Mouse (Mus musculus) hindbrain, postnatal 0 days (tissue): ENCODE results near the gene Shkbp1. TPM values are rescaled to one million over a fixed set of nuclear protein-coding genes. Genes with fewer than 3 reads are reported as not detected.
A peak's percentile ranks its signal among the peaks of the same experiment; 100 is the strongest.

ENCODE experiments used
- ATAC-seq: fragments of 200-750 bp; cut with Nextera tagmentation; 2 replicates; pipeline ENCODE4 v1.8.0; 2017; ENCODE audit warnings: mild to moderate bottlenecking, moderate TSS enrichment, moderate library complexity
- DNase-seq: peaks from one replicate; pipeline ENCODE4 v3.0.0-alpha.2; 2015; ENCODE audit warnings: low spot score
- H3K27ac ChIP-seq: fragments of 300-500 bp; sonication (generic); 2 replicates; pipeline ENCODE4 v1.5.1; 2014; ENCODE audit warnings: mild to moderate bottlenecking
- H3K27me3 ChIP-seq: fragments of 300-500 bp; sonication (generic); 2 replicates; pipeline ENCODE4 v1.6.1; 2014; ENCODE audit warnings: low read length, mixed read lengths; ENCODE audit not compliant: insufficient read depth
- H3K36me3 ChIP-seq: fragments of 300-500 bp; sonication (generic); 2 replicates; pipeline ENCODE4 v1.6.1; 2014; ENCODE audit warnings: low read length, mixed read lengths; ENCODE audit not compliant: insufficient read depth
- H3K4me1 ChIP-seq: fragments of 300-500 bp; sonication (generic); 2 replicates; pipeline ENCODE4 v1.6.1; 2014; ENCODE audit warnings: antibody characterized with exemption, low read length, mixed read lengths; ENCODE audit not compliant: insufficient read depth
- H3K4me2 ChIP-seq: fragments of 300-500 bp; sonication (generic); 2 replicates; pipeline ENCODE4 v1.6.1; 2014; ENCODE audit warnings: low read depth, mild to moderate bottlenecking, low read length, moderate library complexity, mixed read lengths
- H3K4me3 ChIP-seq: fragments of 300-500 bp; sonication (generic); 2 replicates; pipeline ENCODE4 v1.5.1; 2014; ENCODE audit warnings: low read length
- H3K9ac ChIP-seq: fragments of 300-500 bp; sonication (generic); replicated peaks from 2 replicates; pipeline ENCODE4 v1.6.1; 2014; ENCODE audit warnings: mild to moderate bottlenecking, low read length, moderate library complexity, mixed read lengths
- H3K9me3 ChIP-seq: fragments of 300-500 bp; sonication (generic); 2 replicates; pipeline ENCODE4 v1.6.1; 2016; ENCODE audit warnings: low read length, mixed read lengths
- CTCF ChIP-seq: IDR thresholded peaks from 2 replicates; pipeline ENCODE4 v1.5.1; 2016; ENCODE audit warnings: antibody characterized with exemption, control low read depth, low read depth
- WGBS: fragments of 180-500 bp; shearing (Covaris S2); extraction: QIAGEN DNeasy Blood & Tissue Kit; methylation state at CpG from one replicate; pipeline ENCODE4 v1.1.7; 2014; 5-methylcytosine and 5-hydroxymethylcytosine counted together
- polyA plus RNA-seq: library from polyadenylated mRNA; unstranded; fragments of >200 nt; fragmentation: Nextera tagmentation; extraction: Ambion mirVana; gene quantifications from 2 replicates; pipeline ENCODE4 v1.2.1, GENCODE M21; 2015
- total RNA-seq: library from RNA; depleted of rRNA; stranded (reverse); fragments of >200 nt; gene quantifications from 2 replicates; pipeline ENCODE4 v1.2.3, GENCODE M21; 2014

Shkbp1 gene
- total and polyA plus RNA-seq, 2 experiments from 2014 or later = 20.2 to 31.2 TPM

GRCm38 (mm10) chr7:27354783-27355182, 1.0 kb downstream of the Shkbp1 start:
- Histone ChIP-seq H3K4me3 (peak overlapping the region; percentile 72), H3K27me3 (0 out of 2 replicates have a peak, but pooled peaks cover 10% of the 10 kb centered on the region), H3K4me2 (peak overlapping the region; percentile 81), H3K4me1 (peaks cover 12% of the 10 kb centered on the region; the same call in 1 of the 2 replicates), H3K27ac (no peak overlapping the region), H3K9me3 (no peaks in the 10 kb centered on the region), H3K9ac (no peak overlapping the region), H3K36me3 (peaks cover 11% of the 10 kb centered on the region; the same call in 1 of the 2 replicates)
- ATAC-seq (no peak), DNase-seq (no peak)
- no peak for TF ChIP-seq CTCF
- WGBS = 54% methylated on average over 4 of the region's 4 CpGs

- peak overlapping the region; percentile 81 for H3K4me2 ChIP-seq
- H3K4me1 ChIP-seq = peaks cover 12% of the 10 kb centered on the region; the same call in 1 of the 2 replicates
- H3K9ac ChIP-seq = no peak overlapping the region
- peaks cover 11% of the 10 kb centered on the region; the same call in 1 of the 2 replicates for H3K36me3 ChIP-seq
- no peak for TF ChIP-seq CTCF
- WGBS = 31% methylated on average over 6 of the region's 6 CpGs
- peak overlapping the region; percentile 72 for H3K4me3 ChIP-seq
- DNase-seq = peak; percentile 84
- H3K27ac ChIP-seq = no peak overlapping the region
- ATAC-seq = peak; percentile 24; the same call in 1 of the 2 replicates
- 0 out of 2 replicates have a peak, but pooled peaks cover 10% of the 10 kb centered on the region for H3K27me3 ChIP-seq
- no peaks in the 10 kb centered on the region for H3K9me3 ChIP-seq
Measured at GRCm38 (mm10) chr7:27354144-27354543, 1.7 kb downstream of the Shkbp1 start.

GRCm38 (mm10) chr7:27345444-27345843, 10.4 kb downstream of the Shkbp1 start:
- 23% methylated on average over 6 of the region's 6 CpGs for WGBS
- H3K27ac ChIP-seq = no peak overlapping the region
- peaks cover 24% of the 10 kb centered on the region for H3K36me3 ChIP-seq
- no peak overlapping the region for H3K4me2 ChIP-seq
- no peaks in the 10 kb centered on the region for H3K27me3 ChIP-seq
- H3K9ac ChIP-seq = no peak overlapping the region
- H3K4me1 ChIP-seq = no peaks in the 10 kb centered on the region
- no peaks in the 10 kb centered on the region for H3K9me3 ChIP-seq
- ATAC-seq (no peak), DNase-seq (no peak)
- no peak overlapping the region for H3K4me3 ChIP-seq
- TF ChIP-seq CTCF = no peak

- Histone ChIP-seq H3K4me3 (no peak overlapping the region), H3K9ac (no peak overlapping the region), H3K9me3 (no peaks in the 10 kb centered on the region), H3K36me3 (peaks cover 18% of the 10 kb centered on the region), H3K4me2 (no peak overlapping the region), H3K27ac (no peak overlapping the region), H3K27me3 (0 out of 2 replicates have a peak, but pooled peaks cover 8% of the 10 kb centered on the region), H3K4me1 (0 out of 2 replicates have a peak, but pooled peaks cover under 1% of the 10 kb centered on the region)
- ATAC-seq (no peak), DNase-seq (no peak)
- TF ChIP-seq CTCF = peak; percentile 30
- 31% methylated on average over 4 of the region's 4 CpGs for WGBS
Measured at GRCm38 (mm10) chr7:27342595-27342994, 13.2 kb downstream of the Shkbp1 start.

- Histone ChIP-seq H3K9ac (peak overlapping the region; percentile 43), H3K4me1 (peaks cover 8% of the 10 kb centered on the region; the same call in 1 of the 2 replicates), H3K27me3 (peaks cover 16% of the 10 kb centered on the region), H3K27ac (peak overlapping the region; percentile 63; the same call in 1 of the 2 replicates), H3K9me3 (no peaks in the 10 kb centered on the region), H3K4me2 (peak overlapping the region; percentile 49), H3K36me3 (peaks cover 12% of the 10 kb centered on the region), H3K4me3 (peak overlapping the region; percentile 25)
- peak; percentile 62 for ATAC-seq
- TF ChIP-seq CTCF = no peak
- 21% methylated on average over 7 of the region's 7 CpGs for WGBS
- peak; percentile 80 for DNase-seq
Measured at GRCm38 (mm10) chr7:27339519-27339918, 16.3 kb downstream of the Shkbp1 start.

- peak overlapping the region; percentile 43 for H3K9ac ChIP-seq
- peak overlapping the region; percentile 63; the same call in 1 of the 2 replicates for H3K27ac ChIP-seq
- 49% methylated on average over 4 of the region's 4 CpGs for WGBS
- peaks cover 20% of the 10 kb centered on the region for H3K27me3 ChIP-seq
- H3K36me3 ChIP-seq = peaks cover 9% of the 10 kb centered on the region
- no peak for TF ChIP-seq CTCF
- peaks cover 8% of the 10 kb centered on the region; the same call in 1 of the 2 replicates for H3K4me1 ChIP-seq
- H3K4me3 ChIP-seq = peak overlapping the region; percentile 25
- peak; percentile 22 for ATAC-seq
- H3K9me3 ChIP-seq = no peaks in the 10 kb centered on the region
- DNase-seq = no peak
- peak overlapping the region; percentile 49 for H3K4me2 ChIP-seq
Measured at GRCm38 (mm10) chr7:27339114-27339513, 16.7 kb downstream of the Shkbp1 start.
